In genomic region chr15:82169671-82170070, GRCm38 (mm10) we compare ENCODE assay signal across 22 mouse cellular contexts. TPM values are rescaled to one million over a fixed set of nuclear protein-coding genes. Genes with fewer than 3 reads are reported as not detected.
A peak's percentile ranks its signal among the peaks of the same experiment; 100 is the strongest.
DNase-seq lines count a peak whose midpoint lies in the region; ATAC-seq and TF ChIP-seq lines count a peak whose summit lies in the region.
"Had no signal": no experiment of that assay in that cellular context is flagged by ENCODE, and none has a peak within 500 bp of the region (broad histone marks: within the 10 kb centered on the region; RNA-seq: fewer than 3 reads in every experiment).

No protein-coding gene starts in this region.

- H3K36me3 ChIP-seq in heart, embryonic 14.5 days (ENCODE audit: control insufficient read depth, insufficient read depth, low read length): peaks cover 40% of the 10 kb centered on the region
- H3K36me3 ChIP-seq in heart, adult 2 months (ENCODE audit: control insufficient read depth, insufficient read depth, low read length): no peaks in the 10 kb centered on the region
- H3K36me3 ChIP-seq in hindbrain, embryonic 14.5 days (replicated peaks; ENCODE audit: control insufficient read depth, insufficient read depth): peaks cover 50% of the 10 kb centered on the region
- peaks cover 18% of the 10 kb centered on the region for H3K36me3 ChIP-seq in hindbrain, embryonic 11.5 days (ENCODE audit: control insufficient read depth, insufficient read depth, low read length)
- H3K36me3 ChIP-seq in ES-E14 (ENCODE audit: control insufficient read depth, insufficient read depth, low read length, poor library complexity, severe bottlenecking) (peaks cover 34% of the 10 kb centered on the region), myocyte (ENCODE audit: control insufficient read depth, insufficient read depth) (peaks cover 48% of the 10 kb centered on the region)

- H3K9me3 ChIP-seq in heart, embryonic 14.5 days (ENCODE audit: control insufficient read depth, low read length): no peaks in the 10 kb centered on the region
- no peaks in the 10 kb centered on the region for H3K9me3 ChIP-seq in hindbrain, embryonic 14.5 days (ENCODE audit: control insufficient read depth, low read length)
- H3K9me3 ChIP-seq in hindbrain, embryonic 11.5 days (ENCODE audit: control insufficient read depth, low read length): no peaks in the 10 kb centered on the region
- no peaks in the 10 kb centered on the region for H3K9me3 ChIP-seq in ES-E14 (ENCODE audit: control insufficient read depth, insufficient read depth, low read depth, low read length)
- H3K9me3 ChIP-seq: embryonic facial prominence, embryonic 12.5 days; limb, embryonic 13.5 days; liver, embryonic 12.5 days; midbrain, embryonic 12.5 days; stomach, embryonic 15.5 days had no signal

- no peak for DNase-seq in heart, adult 2 months
- no peak for DNase-seq in hindbrain, embryonic 14.5 days (ENCODE audit: low spot score)
- no peak for DNase-seq in hindbrain, embryonic 11.5 days (ENCODE audit: low spot score)
- no peak for DNase-seq in ES-E14 (ENCODE audit: low read depth, low spot score)
- no peak for DNase-seq in retina, postnatal 1 day
- DNase-seq: adrenal gland, postnatal 14 days; cerebellum, adult 2 months; cerebellum, postnatal 25 days; kidney, adult 18-20 months; layer of hippocampus, adult 9-11 months; lung, adult 2 months; lung, postnatal 14 days; right cerebral cortex, adult 18-20 months; thymus, adult 2 months had no signal

- H3K27me3 ChIP-seq in heart, embryonic 14.5 days (ENCODE audit: control insufficient read depth, insufficient read depth, low read length): no peaks in the 10 kb centered on the region
- no peaks in the 10 kb centered on the region for H3K27me3 ChIP-seq in heart, adult 2 months (ENCODE audit: control insufficient read depth, insufficient read depth, low read length)
- no peaks in the 10 kb centered on the region for H3K27me3 ChIP-seq in hindbrain, embryonic 14.5 days (ENCODE audit: control insufficient read depth, insufficient read depth, low read length)
- H3K27me3 ChIP-seq in hindbrain, embryonic 11.5 days (ENCODE audit: control insufficient read depth, insufficient read depth, low read length): no peaks in the 10 kb centered on the region
- no peaks in the 10 kb centered on the region for H3K27me3 ChIP-seq in myocyte (ENCODE audit: control insufficient read depth, insufficient read depth, insufficient read length)
- H3K27me3 ChIP-seq: embryonic facial prominence, embryonic 12.5 days; limb, embryonic 13.5 days; liver, embryonic 12.5 days; midbrain, embryonic 12.5 days; stomach, embryonic 15.5 days had no signal

- H3K79me2 ChIP-seq in heart, adult 2 months (replicated peaks; ENCODE audit: control insufficient read depth, insufficient read depth, low read length): peaks cover 2% of the 10 kb centered on the region; the same call in 1 of the 2 replicates
- peaks cover 67% of the 10 kb centered on the region for H3K79me2 ChIP-seq in myocyte (ENCODE audit: control insufficient read depth, insufficient read depth)

- in situ Hi-C loops in ES-E14 (cut with MboI; ENCODE audit: low sequenced_read_pairs in 2 of 2, unreplicated experiment in 2 of 2): no loop called here

- 44% methylated on average over 5 of the region's 5 CpGs for WGBS in heart, embryonic 14.5 days
- 90% methylated on average over 5 of the region's 5 CpGs for WGBS in heart, adult 2 months
- WGBS in hindbrain, embryonic 14.5 days: 83% methylated on average over 5 of the region's 5 CpGs
- WGBS in hindbrain, embryonic 11.5 days: 86% methylated on average over 5 of the region's 5 CpGs

- peak overlapping the region; percentile 65 to 70 for H3K27ac ChIP-seq in heart, embryonic 14.5 days (replicated peaks in 1 of 2; ENCODE audit: control insufficient read depth in 1 of 2, insufficient read depth in 1 of 2, low read depth in 2 of 2, low read length in 2 of 2)
- no peak overlapping the region for H3K27ac ChIP-seq in heart, adult 2 months
- peak overlapping the region; percentile 22; the same call in 1 of the 2 replicates for H3K27ac ChIP-seq in hindbrain, embryonic 14.5 days
- H3K27ac ChIP-seq in hindbrain, embryonic 11.5 days (ENCODE audit: low read depth, low read length): no peak overlapping the region
- no peak overlapping the region for H3K27ac ChIP-seq in ES-E14 (ENCODE audit: insufficient read depth, low read depth, low read length, poor library complexity, severe bottlenecking)
- H3K27ac ChIP-seq: embryonic facial prominence, embryonic 12.5 days; limb, embryonic 13.5 days; liver, embryonic 12.5 days; stomach, embryonic 15.5 days had no signal

- no peak for TF ChIP-seq POLR2A in heart, adult 2 months (IDR thresholded peaks at IDR 0.05; ENCODE audit: insufficient read depth, low read depth, low read length)
- TF ChIP-seq POLR2A in myocyte (IDR thresholded peaks at IDR 0.05; ENCODE audit: insufficient read length, low read depth): no peak

- no peak for TF ChIP-seq EP300 in heart, adult 2 months (IDR thresholded peaks at IDR 0.05; ENCODE audit: insufficient read depth, low read depth, low read length)

- H3K4me2 ChIP-seq in heart, embryonic 14.5 days (ENCODE audit: low read length): peak overlapping the region; percentile 22; the same call in 1 of the 2 replicates
- no peak overlapping the region for H3K4me2 ChIP-seq in hindbrain, embryonic 14.5 days (replicated peaks)
- H3K4me2 ChIP-seq in hindbrain, embryonic 11.5 days (replicated peaks; ENCODE audit: low read depth, low read length): no peak overlapping the region
- H3K4me2 ChIP-seq in myocyte (ENCODE audit: low read depth): no peak overlapping the region
- H3K4me2 ChIP-seq: embryonic facial prominence, embryonic 12.5 days; limb, embryonic 13.5 days; liver, embryonic 12.5 days; midbrain, embryonic 12.5 days; stomach, embryonic 15.5 days had no signal

- H3K4me1 ChIP-seq in heart, embryonic 14.5 days (ENCODE audit: control insufficient read depth in 2 of 2, insufficient read depth in 2 of 2, low read length in 2 of 2): peaks cover 32 to 52% of the 10 kb centered on the region in 2 experiments
- peaks cover 3% of the 10 kb centered on the region for H3K4me1 ChIP-seq in heart, adult 2 months (ENCODE audit: control insufficient read depth, insufficient read depth, low read length)
- peaks cover 30% of the 10 kb centered on the region for H3K4me1 ChIP-seq in hindbrain, embryonic 14.5 days (replicated peaks; ENCODE audit: control insufficient read depth, insufficient read depth, low read length)
- no peaks in the 10 kb centered on the region for H3K4me1 ChIP-seq in hindbrain, embryonic 11.5 days (replicated peaks; ENCODE audit: control insufficient read depth, insufficient read depth, low read length)
- peaks cover 17 to 35% of the 10 kb centered on the region in 2 experiments for H3K4me1 ChIP-seq in ES-E14 (ENCODE audit: control insufficient read depth in 2 of 2, insufficient read depth in 2 of 2, low read length in 2 of 2, poor library complexity in 1 of 2)

- no peak overlapping the region for H3K4me3 ChIP-seq in heart, embryonic 14.5 days (ENCODE audit: control insufficient read depth in 1 of 2, insufficient read depth in 1 of 2, low read depth in 1 of 2, low read length in 2 of 2)
- no peak overlapping the region for H3K4me3 ChIP-seq in heart, adult 2 months
- no peak overlapping the region for H3K4me3 ChIP-seq in hindbrain, embryonic 14.5 days (replicated peaks; ENCODE audit: low read length)
- no peak overlapping the region for H3K4me3 ChIP-seq in hindbrain, embryonic 11.5 days (ENCODE audit: low read depth, low read length)
- no peak overlapping the region for H3K4me3 ChIP-seq in ES-E14 (ENCODE audit: insufficient read depth in 1 of 2, low read depth in 1 of 2, low read length in 2 of 2, poor library complexity in 1 of 2, severe bottlenecking in 1 of 2)
- H3K4me3 ChIP-seq in myocyte: no peak overlapping the region
- H3K4me3 ChIP-seq: embryonic facial prominence, embryonic 12.5 days; limb, embryonic 13.5 days; liver, embryonic 12.5 days; midbrain, embryonic 12.5 days; stomach, embryonic 15.5 days had no signal

- 0 out of 2 replicates have a peak overlapping the region, but pooled peaks have one; percentile 13 for H3K9ac ChIP-seq in heart, embryonic 14.5 days (ENCODE audit: low read length)
- no peak overlapping the region for H3K9ac ChIP-seq in heart, adult 2 months (ENCODE audit: low read depth, low read length)
- H3K9ac ChIP-seq in hindbrain, embryonic 14.5 days: no peak overlapping the region
- H3K9ac ChIP-seq in hindbrain, embryonic 11.5 days (ENCODE audit: low read depth, low read length): no peak overlapping the region
- H3K9ac ChIP-seq in ES-E14 (ENCODE audit: insufficient read depth, low read depth, low read length, poor library complexity, severe bottlenecking): 0 out of 2 replicates have a peak overlapping the region, but pooled peaks have one; percentile 1
- H3K9ac ChIP-seq: embryonic facial prominence, embryonic 12.5 days; limb, embryonic 13.5 days; liver, embryonic 12.5 days; midbrain, embryonic 12.5 days; stomach, embryonic 15.5 days had no signal

- intact Hi-C loops in heart, adult 2 months (cut with DNase I): loop anchor here (5.0 kb wide), 1 partner anchor 42 kb away; the partner anchor contains the start of gene Ccdc134

- H3ac ChIP-seq in myocyte (ENCODE audit: control insufficient read depth, insufficient read length): no peak overlapping the region

- no peak for ATAC-seq in heart, embryonic 14.5 days (ENCODE audit: insufficient number of reproducible peaks, insufficient read depth, low FRiP score, low read depth)
- no peak for ATAC-seq in hindbrain, embryonic 14.5 days (ENCODE audit: low FRiP score)
- no peak for ATAC-seq in hindbrain, embryonic 11.5 days (ENCODE audit: low FRiP score)
- ATAC-seq: liver, embryonic 12.5 days had no signal

- TF ChIP-seq CTCF in heart, adult 2 months (IDR thresholded peaks at IDR 0.05): no peak

RNA-seq across cellular contexts. Expression of gene Srebf2, which starts 22.7 kb away (rescaled TPM):
- polyA plus RNA-seq in heart, embryonic 14.5 days (2014; fragmentation: Nextera tagmentation; extraction: Ambion mirVana): 59.8 and 62.1 TPM in 2 replicates
- 10 to 100 TPM; 22.4 to 24.2 TPM for total RNA-seq in heart, adult 2 months (2021)
- polyA plus RNA-seq in heart, adult 2 months (2012; rRNA removed): 33.3 and 45.3 TPM in 2 replicates
- 153 and 154 TPM in 2 replicates for polyA plus RNA-seq in hindbrain, embryonic 14.5 days (2014; fragmentation: Nextera tagmentation; extraction: Ambion mirVana)
- 143 and 144 TPM in 2 replicates for polyA plus RNA-seq in hindbrain, embryonic 11.5 days (2014; fragmentation: Nextera tagmentation; extraction: Ambion mirVana)
- 173 and 211 TPM in 2 replicates for total RNA-seq in ES-E14 (2012; rRNA removed)
- polyA plus RNA-seq in myocyte (2012; fragmentation: generic; extraction: Trizol): 285 TPM

RNA-seq across cellular contexts. Expression of gene Ccdc134, which starts 41.9 kb away (rescaled TPM):
- 7.1 and 8.5 TPM in 2 replicates for polyA plus RNA-seq in heart, embryonic 14.5 days (2014; fragmentation: Nextera tagmentation; extraction: Ambion mirVana)
- 1 to 10 TPM; 3.9 to 4.0 TPM for total RNA-seq in heart, adult 2 months (2021)
- 4.8 and 6.6 TPM in 2 replicates for polyA plus RNA-seq in heart, adult 2 months (2012; rRNA removed)
- 12.9 and 13.8 TPM in 2 replicates for polyA plus RNA-seq in hindbrain, embryonic 14.5 days (2014; fragmentation: Nextera tagmentation; extraction: Ambion mirVana)
- polyA plus RNA-seq in hindbrain, embryonic 11.5 days (2014; fragmentation: Nextera tagmentation; extraction: Ambion mirVana): 17.0 and 17.2 TPM in 2 replicates
- total RNA-seq in ES-E14 (2012; rRNA removed): 28.8 and 31.7 TPM in 2 replicates
- 82.1 TPM for polyA plus RNA-seq in myocyte (2012; fragmentation: generic; extraction: Trizol)

RNA-seq across cellular contexts. Expression of gene Shisa8, which starts 42.9 kb away (rescaled TPM):
- polyA plus RNA-seq in heart, embryonic 14.5 days (2014; fragmentation: Nextera tagmentation; extraction: Ambion mirVana): 0.22 and 0.42 TPM in 2 replicates
- under 1 TPM; 0.13 to 0.23 TPM for total RNA-seq in heart, adult 2 months (2021)
- polyA plus RNA-seq in heart, adult 2 months (2012; rRNA removed): 0.15 and 0.21 TPM in 2 replicates
- 3.4 and 6.3 TPM in 2 replicates for polyA plus RNA-seq in hindbrain, embryonic 14.5 days (2014; fragmentation: Nextera tagmentation; extraction: Ambion mirVana)
- polyA plus RNA-seq in hindbrain, embryonic 11.5 days (2014; fragmentation: Nextera tagmentation; extraction: Ambion mirVana): 1.0 and 1.9 TPM in 2 replicates
- 4.1 and 4.3 TPM in 2 replicates for total RNA-seq in ES-E14 (2012; rRNA removed)
- polyA plus RNA-seq in myocyte (2012; fragmentation: generic; extraction: Trizol): 0.13 TPM
- total RNA-seq: gastrocnemius, adult 18-20 months had no signal

RNA-seq across cellular contexts. Expression of gene Tnfrsf13c, which starts 54.5 kb away (rescaled TPM):
- 0.11 and 0.16 TPM in 2 replicates for polyA plus RNA-seq in heart, embryonic 14.5 days (2014; fragmentation: Nextera tagmentation; extraction: Ambion mirVana)
- under 1 TPM; 0.16 to 0.18 TPM for total RNA-seq in heart, adult 2 months (2021)
- polyA plus RNA-seq in heart, adult 2 months (2012; rRNA removed): 0.44 and 0.86 TPM in 2 replicates
- 0.51 and 0.68 TPM in 2 replicates for polyA plus RNA-seq in hindbrain, embryonic 14.5 days (2014; fragmentation: Nextera tagmentation; extraction: Ambion mirVana)
- polyA plus RNA-seq in hindbrain, embryonic 11.5 days (2014; fragmentation: Nextera tagmentation; extraction: Ambion mirVana): 0.35 and 0.62 TPM in 2 replicates
- 1.7 and 2.3 TPM in 2 replicates for total RNA-seq in ES-E14 (2012; rRNA removed)
- 0.14 TPM for polyA plus RNA-seq in myocyte (2012; fragmentation: generic; extraction: Trizol)
- total RNA-seq: gastrocnemius, adult 18-20 months had no signal
- polyA plus RNA-seq: midbrain, embryonic 12.5 days had no signal

Comparison
In these comparisons a context has a peak if more than half of its experiments do, and no peak if none do; other contexts are left out.
1. H3K27ac ChIP-seq: peak in heart, embryonic 14.5 days (2 of 2) and hindbrain, embryonic 14.5 days (single experiment); none in heart, adult 2 months (single experiment), hindbrain, embryonic 11.5 days (single experiment) and ES-E14 (single experiment).
2. H3K9ac ChIP-seq: peak in heart, embryonic 14.5 days (single experiment) and ES-E14 (single experiment); none in heart, adult 2 months (single experiment), hindbrain, embryonic 14.5 days (single experiment) and hindbrain, embryonic 11.5 days (single experiment).